Mouse (Mus musculus) neural tube, embryonic 12.5 days (tissue): ENCODE measurements at regions not wholly inside any gene's neighbourhood (a gene's known extent, or its start where the extent isn't known, plus 50 kb on each side); places are given as distances from the start of the nearest gene placed in this dataset.
A peak's percentile ranks its signal among the peaks of the same experiment; 100 is the strongest.

ENCODE experiments used
- ATAC-seq: fragments of 200-750 bp; cut with Nextera tagmentation; 2 replicates; pipeline ENCODE4 v1.8.0; 2017; ENCODE audit warnings: low read depth, mild to moderate bottlenecking, moderate TSS enrichment, moderate library complexity; ENCODE audit not compliant: low FRiP score
- H3K27ac ChIP-seq: fragments of 300-500 bp; sonication (generic); 2 replicates; pipeline ENCODE4 v1.5.1; 2016
- H3K27me3 ChIP-seq: fragments of 300-500 bp; sonication (generic); replicated peaks from 2 replicates; pipeline ENCODE4 v1.6.1; 2016; ENCODE audit warnings: mild to moderate bottlenecking
- H3K36me3 ChIP-seq: fragments of 300-500 bp; sonication (generic); 2 replicates; pipeline ENCODE4 v1.6.1; 2016; ENCODE audit warnings: mild to moderate bottlenecking
- H3K4me1 ChIP-seq: fragments of 300-500 bp; sonication (generic); 2 replicates; pipeline ENCODE4 v1.6.1; 2016
- H3K4me2 ChIP-seq: fragments of 300-500 bp; sonication (generic); replicated peaks from 2 replicates; pipeline ENCODE4 v1.6.1; 2016; ENCODE audit warnings: mild to moderate bottlenecking
- H3K4me3 ChIP-seq: fragments of 300-500 bp; sonication (generic); 2 replicates; pipeline ENCODE4 v1.5.1; 2016
- H3K9ac ChIP-seq: fragments of 300-500 bp; sonication (generic); 2 replicates; pipeline ENCODE4 v1.6.1; 2016; ENCODE audit warnings: mild to moderate bottlenecking
- H3K9me3 ChIP-seq: fragments of 300-500 bp; sonication (generic); 2 replicates; pipeline ENCODE4 v1.6.1; 2016; ENCODE audit warnings: mild to moderate bottlenecking
- WGBS: fragments of 180-500 bp; shearing (Covaris S2); methylation state at CpG from one replicate; pipeline ENCODE4 v1.1.7; 2016; 5-methylcytosine and 5-hydroxymethylcytosine counted together

GRCm38 (mm10) chr2:3948331-3948730 lies 69.2 kb upstream of the Frmd4a start:
- no peaks in the 10 kb centered on the region for H3K4me1 ChIP-seq
- H3K27ac ChIP-seq: no peak overlapping the region
- no peaks in the 10 kb centered on the region for H3K27me3 ChIP-seq
- no peak for ATAC-seq
- no peaks in the 10 kb centered on the region for H3K36me3 ChIP-seq
- 33% methylated on average over 1 of the region's 1 CpGs for WGBS
- no peaks in the 10 kb centered on the region for H3K9me3 ChIP-seq
- H3K9ac ChIP-seq: no peak overlapping the region
- no peak overlapping the region for H3K4me2 ChIP-seq
- H3K4me3 ChIP-seq: no peak overlapping the region

DNA sequence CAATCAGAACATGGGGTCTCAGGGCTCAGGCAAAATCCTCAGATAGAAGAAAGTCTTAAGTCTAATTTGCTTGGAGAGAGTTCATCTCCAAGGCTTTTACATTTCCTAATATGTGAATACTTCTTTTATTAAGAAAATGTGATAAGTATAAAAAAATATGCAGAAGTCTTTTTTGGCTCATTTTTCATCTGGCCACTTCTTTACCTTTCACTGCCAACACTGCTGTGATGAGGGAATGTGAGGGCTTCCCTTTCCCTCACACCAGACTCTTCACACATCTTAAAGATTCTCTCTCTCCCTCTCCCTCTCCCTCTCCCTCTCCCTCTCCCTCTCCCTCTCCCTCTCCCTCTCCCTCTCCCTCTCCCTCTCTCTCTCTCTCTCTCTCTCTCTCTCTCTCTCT lies 60.0 kb upstream of the Frmd4a start:
- no peak overlapping the region for H3K4me3 ChIP-seq
- H3K9me3 ChIP-seq: no peaks in the 10 kb centered on the region
- no peaks in the 10 kb centered on the region for H3K27me3 ChIP-seq
- H3K27ac ChIP-seq: no peak overlapping the region
- H3K36me3 ChIP-seq: no peaks in the 10 kb centered on the region
- ATAC-seq: no peak
- no peak overlapping the region for H3K4me2 ChIP-seq
- no peaks in the 10 kb centered on the region for H3K4me1 ChIP-seq
- H3K9ac ChIP-seq: no peak overlapping the region

DNA sequence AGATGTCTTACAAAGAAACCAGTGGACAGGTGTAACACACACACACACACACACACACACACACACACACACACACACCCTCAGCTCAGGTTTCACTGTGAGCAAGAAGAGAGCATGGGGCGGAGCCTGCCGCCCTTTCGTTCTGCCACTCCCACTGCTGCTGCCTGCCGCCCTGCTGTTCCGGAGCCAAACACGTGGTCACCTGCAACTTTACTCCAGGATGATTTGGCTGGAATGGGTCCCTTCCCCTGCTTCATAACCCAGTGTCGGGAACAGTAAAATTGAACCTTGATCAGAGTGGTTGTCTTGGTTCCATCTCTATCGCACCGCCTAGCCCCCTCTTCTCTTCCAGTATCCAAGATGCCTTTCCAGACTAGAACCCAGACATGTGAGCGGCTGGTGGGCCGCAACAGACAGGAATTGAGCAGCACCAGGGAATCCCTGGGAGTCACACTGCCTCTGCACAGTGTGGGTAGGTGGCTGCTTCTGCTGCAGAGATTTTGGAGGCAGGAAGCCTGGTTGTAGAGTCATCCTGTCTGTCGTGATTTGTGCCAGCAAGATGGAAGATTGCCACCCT lies 59.4 kb upstream of the Frmd4a start:
- no peaks in the 10 kb centered on the region for H3K4me1 ChIP-seq
- H3K36me3 ChIP-seq: no peaks in the 10 kb centered on the region
- no peaks in the 10 kb centered on the region for H3K27me3 ChIP-seq
- H3K4me3 ChIP-seq: no peak overlapping the region
- ATAC-seq: no peak
- H3K9me3 ChIP-seq: no peaks in the 10 kb centered on the region
- H3K27ac ChIP-seq: no peak overlapping the region
- H3K9ac ChIP-seq: no peak overlapping the region
- WGBS: 25% methylated on average over 12 of the region's 12 CpGs
- peak overlapping the region; percentile 31 for H3K4me2 ChIP-seq

GRCm38 (mm10) chr2:3958711-3959110 lies 58.8 kb upstream of the Frmd4a start:
- no peak overlapping the region for H3K27ac ChIP-seq
- no peaks in the 10 kb centered on the region for H3K4me1 ChIP-seq
- no peak overlapping the region for H3K4me2 ChIP-seq
- H3K36me3 ChIP-seq: no peaks in the 10 kb centered on the region
- H3K9me3 ChIP-seq: no peaks in the 10 kb centered on the region
- H3K27me3 ChIP-seq: no peaks in the 10 kb centered on the region
- no peak for ATAC-seq
- 82% methylated on average over 4 of the region's 4 CpGs for WGBS
- H3K9ac ChIP-seq: no peak overlapping the region
- no peak overlapping the region for H3K4me3 ChIP-seq

- H3K9me3 ChIP-seq: no peaks in the 10 kb centered on the region
- ATAC-seq: no peak
- H3K27ac ChIP-seq: no peak overlapping the region
- WGBS: 81% methylated on average over 1 of the region's 1 CpGs
- no peak overlapping the region for H3K4me2 ChIP-seq
- no peaks in the 10 kb centered on the region for H3K4me1 ChIP-seq
- H3K9ac ChIP-seq: no peak overlapping the region
- no peaks in the 10 kb centered on the region for H3K27me3 ChIP-seq
- H3K36me3 ChIP-seq: no peaks in the 10 kb centered on the region
- no peak overlapping the region for H3K4me3 ChIP-seq
These were observed 58.3 kb upstream of the Frmd4a start for GRCm38 (mm10) chr2:3959181-3959580.

DNA sequence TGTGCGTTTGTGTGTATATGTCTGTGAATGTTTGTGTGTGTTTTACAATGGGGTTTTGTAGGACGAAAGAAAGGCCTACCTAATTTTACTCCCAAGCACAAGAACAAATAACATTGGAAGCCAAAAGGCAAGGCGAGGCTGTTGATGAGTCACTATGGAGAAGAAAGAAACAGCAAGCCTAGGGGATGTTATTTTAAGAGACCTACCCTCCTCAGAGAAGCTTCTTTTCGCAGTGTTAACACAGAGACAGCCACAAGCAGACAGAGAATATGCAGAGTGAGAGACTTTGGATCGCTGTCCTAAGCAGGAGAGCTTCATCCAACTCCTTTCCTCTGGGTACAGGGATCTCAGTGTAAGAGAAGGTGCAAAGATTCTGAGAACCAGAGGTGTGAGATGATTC lies 57.3 kb upstream of the Frmd4a start:
- H3K27ac ChIP-seq: no peak overlapping the region
- H3K4me3 ChIP-seq: no peak overlapping the region
- H3K9ac ChIP-seq: no peak overlapping the region
- no peaks in the 10 kb centered on the region for H3K27me3 ChIP-seq
- no peaks in the 10 kb centered on the region for H3K9me3 ChIP-seq
- no peaks in the 10 kb centered on the region for H3K4me1 ChIP-seq
- no peak overlapping the region for H3K4me2 ChIP-seq
- H3K36me3 ChIP-seq: no peaks in the 10 kb centered on the region
- WGBS: 85% methylated on average over 5 of the region's 5 CpGs
- no peak for ATAC-seq

GRCm38 (mm10) chr2:3964351-3964750 lies 53.2 kb upstream of the Frmd4a start:
- H3K27ac ChIP-seq: no peak overlapping the region
- WGBS: 89% methylated on average over 4 of the region's 4 CpGs
- no peak overlapping the region for H3K4me3 ChIP-seq
- H3K36me3 ChIP-seq: no peaks in the 10 kb centered on the region
- H3K4me1 ChIP-seq: no peaks in the 10 kb centered on the region
- H3K27me3 ChIP-seq: no peaks in the 10 kb centered on the region
- H3K9me3 ChIP-seq: no peaks in the 10 kb centered on the region
- no peak overlapping the region for H3K4me2 ChIP-seq
- ATAC-seq: peak; percentile 100
- H3K9ac ChIP-seq: no peak overlapping the region
